Mouse (Mus musculus): ENCODE results near the gene Atp11a.

DNA sequence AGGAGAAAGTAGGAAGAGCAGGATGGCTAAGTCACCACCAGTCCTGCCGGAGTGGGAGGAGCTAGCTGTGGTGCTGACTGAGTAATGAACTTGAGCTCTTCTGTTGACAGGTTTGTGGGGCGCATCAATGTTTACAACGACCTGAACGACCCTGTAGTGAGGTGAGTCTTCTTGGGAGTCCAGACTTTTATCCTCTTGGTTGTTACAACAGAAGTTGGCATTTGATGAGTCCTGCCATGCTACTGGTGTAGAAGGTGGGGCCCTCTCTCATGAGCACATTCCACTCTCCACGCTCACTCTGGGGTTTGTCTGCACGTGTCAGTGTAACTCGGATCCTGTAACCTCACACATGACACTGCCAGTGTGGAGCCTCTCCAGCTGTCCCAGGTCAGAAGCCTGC is 66.1 kb downstream of the Atp11a start:
- no peak for TF ChIP-seq CTCF (IDR thresholded peaks at IDR 0.05; ENCODE audit: low read depth, low read length)
- no peak for TF ChIP-seq POLR2A (IDR thresholded peaks at IDR 0.05; ENCODE audit: borderline replicate concordance, low read depth, low read length)
